Mouse (Mus musculus) left cerebral cortex, postnatal 4 days (tissue): ENCODE data around the gene Stap2. TPM values are rescaled to one million over a fixed set of nuclear protein-coding genes. Genes with fewer than 3 reads are reported as not detected.

Experiments
- DNase-seq: peaks from one replicate; pipeline ENCODE4 v3.0.0-alpha.2; 2022
- intact Hi-C: fragments of 180-260 bp; cut with DNase I; formaldehyde crosslinking; loops from one replicate; pipeline ENCODE4 v1.15.1; 2025
- total RNA-seq, 2 experiments: library from RNA; stranded (reverse); gene quantifications; 2 replicates each; pipeline ENCODE4 v1.2.3; 2021

Stap2 gene
- total RNA-seq, 2 experiments from 2014 or later = 3.8 to 4.6 TPM

DNA sequence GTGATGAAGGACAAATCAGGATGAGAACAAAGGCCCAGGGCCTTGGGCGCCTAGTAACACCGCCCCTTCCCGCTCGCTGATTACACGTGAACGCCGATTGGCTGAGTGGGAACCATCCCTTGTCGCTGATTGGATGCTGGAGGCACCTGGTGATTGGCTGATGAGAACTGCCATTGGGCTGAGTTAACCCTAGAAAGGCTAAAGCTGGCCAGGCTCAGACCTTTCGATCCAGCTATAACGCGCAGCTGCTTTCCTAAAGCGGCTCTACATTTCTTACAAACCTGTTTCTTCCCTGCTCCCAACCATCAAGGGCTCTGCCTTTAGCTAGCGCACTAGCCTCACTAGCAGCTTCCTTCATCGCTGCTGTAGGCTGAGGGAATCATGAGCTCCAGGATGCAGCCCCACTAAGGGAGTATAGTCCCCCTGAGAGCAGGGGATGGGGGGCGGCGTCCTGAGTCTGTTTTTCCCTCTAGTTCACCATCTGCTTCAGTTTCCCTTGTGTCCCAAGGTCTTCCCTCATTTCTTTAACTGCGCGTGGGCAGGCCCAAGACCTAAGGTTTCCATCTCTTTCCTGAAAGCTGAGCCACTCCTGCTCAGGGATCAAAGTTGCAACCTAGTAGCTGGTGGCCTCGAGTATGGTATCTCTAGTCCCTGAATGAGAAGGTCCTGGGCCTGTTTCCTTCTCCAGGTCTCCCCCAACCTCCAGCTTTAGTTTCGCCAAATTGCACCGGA is 3.1 kb upstream of the Stap2 start:
- intact Hi-C loops = no loop called here
- peak; percentile 96 for DNase-seq

GRCm38 (mm10) chr17:56007444-56008355 is 2.3 kb upstream of the Stap2 start:
- intact Hi-C loops = no loop called here
- no peak for DNase-seq

GRCm38 (mm10) chr17:56006956-56007355 is 1.6 kb upstream of the Stap2 start:
- intact Hi-C loops = no loop called here

DNA sequence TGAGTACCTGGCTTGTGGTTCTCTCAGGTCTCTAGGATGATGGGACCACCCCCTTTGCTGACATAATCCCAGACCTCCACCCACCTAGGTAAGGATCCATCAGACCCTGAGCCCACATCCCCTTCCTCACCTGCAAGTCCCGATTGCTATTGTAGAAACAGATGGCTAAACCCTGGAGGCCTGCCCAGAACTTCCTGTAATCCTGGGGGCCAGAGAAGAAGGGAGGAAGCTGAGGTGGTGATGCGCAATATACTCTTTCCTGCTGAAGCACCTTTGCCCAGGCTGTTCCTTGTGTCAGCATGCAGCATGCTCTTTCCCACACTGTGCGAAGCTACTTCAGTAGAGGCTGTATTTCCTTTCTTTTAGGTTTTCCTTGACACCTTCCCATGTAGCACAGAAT is 2.4 kb downstream of the Stap2 start:
- DNase-seq = no peak
- intact Hi-C loops = no loop called here

More at GRCm38 (mm10) chr17:56006956-56007355, 1.6 kb upstream of the Stap2 start:
- DNase-seq = no peak

GRCm38 (mm10) chr17:55999794-56000499 is 5.4 kb downstream of the Stap2 start:
- intact Hi-C loops = no loop called here
- DNase-seq = no peak

- intact Hi-C loops = no loop called here
- no peak for DNase-seq
Observed at GRCm38 (mm10) chr17:55996007-55996406, 9.4 kb downstream of the Stap2 start.

DNA sequence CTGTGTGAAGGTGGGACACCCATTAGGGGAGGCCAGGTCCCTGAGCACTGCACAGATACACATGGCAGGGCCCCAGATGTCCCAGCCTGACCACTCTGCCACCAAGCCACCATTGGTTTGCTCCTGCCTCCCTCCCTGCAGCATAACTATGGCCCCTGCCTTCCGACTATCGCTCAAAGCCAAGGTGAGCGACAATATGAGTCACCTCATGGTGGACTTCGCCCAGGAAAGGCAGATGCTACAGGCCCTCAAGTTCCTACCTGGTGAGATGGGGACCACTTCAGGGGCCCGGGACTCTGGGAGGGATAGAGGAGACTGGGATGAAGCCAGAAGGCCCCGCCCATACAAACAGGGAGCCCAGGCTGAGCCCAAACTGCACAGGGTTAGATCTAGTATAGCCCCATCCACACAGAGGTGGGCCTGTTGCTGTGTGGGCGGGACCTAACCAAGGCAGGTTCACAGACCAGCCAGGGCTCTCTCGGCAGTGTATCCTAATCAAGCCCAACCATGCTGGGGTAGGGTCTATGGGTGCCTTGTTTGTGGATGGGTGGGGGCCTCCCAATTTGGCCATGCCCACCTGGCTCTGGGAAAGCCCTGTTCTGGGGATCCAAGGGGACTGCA is 15.0 kb downstream of the Stap2 start:
- no peak for DNase-seq
- intact Hi-C loops = no loop called here

DNA sequence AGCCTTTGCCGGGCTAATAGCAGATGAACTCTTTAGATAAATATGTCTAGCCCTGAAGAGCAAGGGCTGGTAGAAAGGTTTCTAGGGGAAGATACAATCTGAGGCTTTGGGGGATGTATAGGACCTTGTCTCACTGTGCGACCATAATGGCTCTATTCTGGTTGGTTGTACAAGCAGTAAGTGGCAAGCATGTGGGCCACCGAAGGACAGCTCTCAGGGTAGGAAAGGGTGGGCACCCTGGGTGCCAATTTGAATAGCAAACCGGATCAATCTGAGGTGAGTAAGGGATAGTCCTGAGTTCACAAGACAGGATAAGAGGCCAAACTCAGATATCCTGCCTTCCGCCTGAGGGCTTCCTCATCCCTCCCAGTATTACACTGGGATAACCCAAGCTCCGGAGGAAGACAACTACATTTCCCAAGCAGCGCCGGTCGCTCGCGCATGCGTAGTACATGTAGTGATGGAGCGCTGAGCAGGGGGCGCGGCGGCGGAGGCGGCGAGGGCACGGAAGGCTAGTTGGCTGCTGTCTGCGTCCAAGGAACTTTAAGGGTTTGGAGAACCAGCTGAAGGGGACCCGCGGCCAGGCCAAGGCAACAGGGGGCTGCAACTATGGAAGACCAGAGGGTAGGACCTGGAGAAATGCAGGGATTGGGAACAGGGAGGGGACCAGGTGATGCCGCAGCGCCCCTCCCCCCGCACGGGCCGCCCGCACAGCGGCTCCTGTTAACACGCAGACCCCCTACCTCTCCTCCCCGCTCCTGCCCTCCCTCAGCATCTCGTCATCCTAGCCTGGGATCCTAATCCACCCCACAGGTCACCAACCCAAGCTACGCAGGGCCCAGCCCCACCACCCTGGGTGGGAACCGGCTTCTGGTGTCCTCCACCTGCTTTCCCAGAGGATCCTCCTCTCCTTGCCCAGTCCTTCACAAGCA is 19.1 kb downstream of the Stap2 start, which contains the start of gene Fsd1:
TSS of gene Fsd1 (plus strand) at position 480 of the 932 bp plus-strand sequence.
- intact Hi-C loops = no loop called here
- peak; percentile 90 for DNase-seq

DNA sequence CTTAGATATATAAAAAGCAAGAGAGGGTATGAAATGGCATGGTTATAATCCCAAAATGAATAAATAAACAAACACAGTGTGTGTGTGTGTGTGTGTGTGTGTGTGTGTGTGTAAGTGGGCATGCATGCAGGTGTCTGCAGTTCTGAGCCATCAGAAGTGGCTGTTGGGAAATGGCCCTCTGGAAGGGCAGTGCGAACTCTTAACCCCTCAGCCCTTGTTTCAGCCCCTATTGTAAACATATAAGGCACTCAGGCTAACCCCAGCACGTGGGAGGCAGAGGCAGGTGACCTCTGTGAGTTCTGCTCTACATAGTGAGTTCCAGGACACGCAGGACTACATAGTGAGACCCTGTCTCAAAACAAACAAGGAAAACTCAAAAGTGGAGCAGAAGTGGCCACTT is 28.1 kb downstream of the Stap2 start:
- no peak for DNase-seq
- intact Hi-C loops = no loop called here

- intact Hi-C loops = no loop called here
- peak; percentile 84 for DNase-seq
Observed at GRCm38 (mm10) chr17:55976255-55976862, 29.0 kb downstream of the Stap2 start.

- intact Hi-C loops = no loop called here
- no peak for DNase-seq
Observed at GRCm38 (mm10) chr17:55971453-55971852, 33.9 kb downstream of the Stap2 start.

DNA sequence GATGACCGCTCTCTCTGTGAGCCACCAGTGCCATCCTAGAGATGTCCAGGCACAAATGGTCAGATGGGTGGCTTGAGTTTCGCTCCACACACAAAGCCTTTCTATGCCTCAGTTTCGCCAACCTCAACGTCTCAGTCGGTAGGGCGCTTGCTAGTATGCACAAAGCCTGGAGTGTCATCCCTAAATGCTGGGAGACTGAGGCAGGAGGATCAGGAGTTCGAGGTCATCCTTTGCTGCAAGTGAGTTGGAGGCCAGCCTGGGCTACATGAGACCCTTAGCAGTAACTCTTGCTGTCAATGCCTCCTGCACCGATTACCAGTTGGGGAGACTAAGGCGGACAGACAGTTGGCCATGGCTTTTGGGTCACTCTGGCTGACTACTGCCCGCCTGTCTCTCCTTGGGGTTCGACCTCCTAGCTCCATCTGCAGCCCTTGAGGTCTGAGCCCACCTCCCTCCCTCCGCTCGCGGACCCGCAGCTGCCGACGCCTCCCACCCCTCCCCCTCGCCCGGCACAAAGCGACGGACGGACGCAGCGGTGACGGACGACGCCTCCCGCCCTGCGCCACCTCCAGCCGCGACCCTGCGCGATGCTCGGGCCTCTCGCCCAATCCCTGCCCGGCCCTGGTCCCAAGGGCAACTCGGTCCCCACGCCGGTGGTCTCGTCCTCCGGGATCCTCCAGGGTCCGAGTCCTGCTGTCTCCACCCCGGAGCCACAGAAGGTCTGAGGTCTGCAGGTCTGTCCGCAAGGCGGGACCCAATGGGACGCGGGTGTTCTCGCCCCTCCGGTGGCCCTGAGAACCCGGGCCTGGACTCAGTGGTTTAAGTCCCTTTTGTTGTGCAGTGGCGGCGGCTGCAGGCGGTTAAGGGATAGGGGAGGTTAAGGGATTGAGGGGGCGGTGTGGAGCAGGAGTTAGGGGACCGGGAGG is 35.2 kb downstream of the Stap2 start, which contains the start of gene Shd:
TSS of gene Shd (plus strand) at position 502 of the 926 bp plus-strand sequence.
- DNase-seq = peak; percentile 80
- intact Hi-C loops = no loop called here

- DNase-seq = peak; percentile 88
- intact Hi-C loops = no loop called here
Observed at GRCm38 (mm10) chr17:55969560-55969959, 35.8 kb downstream of the Stap2 start.

GRCm38 (mm10) chr17:55968210-55968609 is 37.2 kb downstream of the Stap2 start:
- DNase-seq = peak; percentile 52
- intact Hi-C loops = no loop called here

GRCm38 (mm10) chr17:55967186-55967585 is 38.2 kb downstream of the Stap2 start:
- intact Hi-C loops = no loop called here
- no peak for DNase-seq

- DNase-seq = no peak
- intact Hi-C loops = no loop called here
Observed at GRCm38 (mm10) chr17:55964996-55965395, 40.4 kb downstream of the Stap2 start.

GRCm38 (mm10) chr17:55964496-55964895 is 40.9 kb downstream of the Stap2 start:
- intact Hi-C loops = no loop called here
- DNase-seq = no peak

GRCm38 (mm10) chr17:55963171-55963570 is 42.2 kb downstream of the Stap2 start:
- intact Hi-C loops = no loop called here
- DNase-seq = no peak
